Mouse (Mus musculus) myocyte (in vitro differentiated cells): Measurements from ENCODE around the gene Tuba1b.

Experiments
- CEBPB ChIP-seq: IDR thresholded peaks from 2 replicates; pipeline ENCODE4 v1.6.1; 2011; ENCODE audit warnings: mild to moderate bottlenecking, moderate library complexity; ENCODE audit not compliant: poor library complexity, insufficient read depth, severe bottlenecking
- E2F4 ChIP-seq: IDR thresholded peaks from one replicate; pipeline ENCODE4 v1.6.1; 2011; ENCODE audit warnings: mild to moderate bottlenecking, control low read depth, moderate library complexity; ENCODE audit not compliant: insufficient read depth
- MAX ChIP-seq: IDR thresholded peaks from one replicate; pipeline ENCODE4 v1.6.1; 2011; ENCODE audit warnings: low read depth, mild to moderate bottlenecking, control low read depth
- MYOD1 ChIP-seq, 3 experiments: IDR thresholded peaks; one replicate each; pipeline ENCODE4 v1.6.1; 2011; ENCODE audit warnings: control low read depth in 2 of 3, low read depth in 2 of 3, mild to moderate bottlenecking in 2 of 3, moderate library complexity in 1 of 3; ENCODE audit not compliant: insufficient read length in 2 of 3, control insufficient read depth in 1 of 3
- MYOG ChIP-seq, 3 experiments: IDR thresholded peaks; one replicate each; pipeline ENCODE4 v1.6.1; 2011; ENCODE audit warnings: control low read depth in 2 of 3, low read depth in 2 of 3, mild to moderate bottlenecking in 2 of 3; ENCODE audit not compliant: insufficient read length in 2 of 3, control insufficient read depth in 1 of 3, insufficient read depth in 1 of 3
- POLR2A ChIP-seq: IDR thresholded peaks from one replicate; pipeline ENCODE4 v1.6.1; 2011; ENCODE audit warnings: low read depth, mild to moderate bottlenecking, control low read depth, moderate library complexity; ENCODE audit not compliant: insufficient read length
- POLR2AphosphoS2 ChIP-seq: IDR thresholded peaks from one replicate; pipeline ENCODE4 v1.6.1; 2011; ENCODE audit warnings: low read depth, control low read depth; ENCODE audit not compliant: insufficient read length
- REST ChIP-seq: IDR thresholded peaks from one replicate; pipeline ENCODE4 v1.6.1; 2011; ENCODE audit warnings: mild to moderate bottlenecking, control low read depth, moderate library complexity; ENCODE audit not compliant: insufficient read depth, insufficient read length
- SRF ChIP-seq: IDR thresholded peaks from one replicate; pipeline ENCODE4 v1.6.1; 2011; ENCODE audit warnings: low read depth; ENCODE audit not compliant: control insufficient read depth, insufficient read length
- TCF12 ChIP-seq: IDR thresholded peaks from one replicate; pipeline ENCODE4 v1.6.1; 2011; ENCODE audit warnings: mild to moderate bottlenecking, control low read depth; ENCODE audit not compliant: poor library complexity, insufficient read depth, severe bottlenecking
- USF1 ChIP-seq: IDR thresholded peaks from one replicate; pipeline ENCODE4 v1.6.1; 2011; ENCODE audit warnings: low read depth, mild to moderate bottlenecking, control low read depth, moderate library complexity

DNA sequence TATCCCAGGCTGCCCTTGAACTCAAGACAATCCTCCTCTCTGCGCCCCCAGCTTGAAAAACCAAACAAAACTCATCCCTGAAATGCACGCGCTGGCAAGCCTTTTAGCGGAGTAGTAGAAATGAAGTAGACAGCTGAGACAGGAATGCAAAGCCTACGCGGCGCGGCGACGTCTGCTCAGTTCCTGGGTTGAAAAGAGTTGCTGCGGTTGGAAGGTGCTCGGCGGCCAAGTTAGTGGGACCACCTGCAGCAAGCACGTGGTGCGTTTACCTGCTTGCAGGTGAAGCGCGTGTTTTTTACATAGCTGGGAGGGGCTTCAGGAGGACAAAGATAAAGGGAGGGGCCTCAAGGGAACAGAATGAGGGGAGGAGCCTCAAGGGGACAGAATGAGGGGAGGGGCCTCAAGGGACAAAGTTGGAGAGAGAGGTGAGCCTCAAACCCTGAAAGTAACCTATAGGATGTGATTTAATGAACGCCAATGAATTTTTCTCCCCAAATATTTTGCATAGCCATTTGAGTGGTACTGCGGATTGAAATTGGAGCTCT, 43.1 kb downstream of the Tuba1b start:
- TF ChIP-seq TCF12 (no peak), E2F4 (no peak), MAX (no peak), REST (no peak), POLR2A (no peak), MYOG (IDR thresholded peaks at IDR 0.05; ENCODE audit: control insufficient read depth in 1 of 3, insufficient read depth in 1 of 3, insufficient read length in 2 of 3, low read depth in 2 of 3) (no peak), SRF (no peak), USF1 (no peak), CEBPB (no peak), POLR2AphosphoS2 (no peak), MYOD1 (IDR thresholded peaks at IDR 0.05; ENCODE audit: control insufficient read depth in 1 of 3, insufficient read length in 2 of 3, low read depth in 2 of 3) (no peak)
